Mouse (Mus musculus) cerebellum, adult 9-10 months (tissue): ENCODE results near the gene Kcnq1.

ENCODE experiments used
- DNase-seq: peaks from one replicate; pipeline ENCODE4 v3.0.0; 2022

Gene Kcnq1

DNA sequence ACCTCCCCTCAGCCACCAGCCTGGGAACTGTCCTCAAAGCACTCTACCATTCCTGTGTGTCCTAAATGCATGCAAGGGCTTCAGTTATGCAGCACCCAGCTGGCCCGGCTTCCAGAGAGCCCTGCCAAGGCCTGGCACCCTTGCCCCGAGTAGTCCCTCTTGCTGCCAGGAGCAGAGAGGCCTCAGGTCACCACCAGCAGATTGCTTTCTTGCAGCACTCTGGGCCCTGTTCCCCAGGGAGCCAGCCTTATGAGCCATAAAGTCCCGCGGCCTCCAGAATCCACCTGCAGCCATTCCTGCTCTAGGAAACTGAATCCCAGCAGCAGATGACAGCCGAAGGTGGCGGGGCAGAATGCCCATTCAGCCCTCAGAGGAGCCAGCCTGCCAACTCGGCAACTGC, 327.2 kb downstream of the Kcnq1 start:
- peak; percentile 66 for DNase-seq

DNA sequence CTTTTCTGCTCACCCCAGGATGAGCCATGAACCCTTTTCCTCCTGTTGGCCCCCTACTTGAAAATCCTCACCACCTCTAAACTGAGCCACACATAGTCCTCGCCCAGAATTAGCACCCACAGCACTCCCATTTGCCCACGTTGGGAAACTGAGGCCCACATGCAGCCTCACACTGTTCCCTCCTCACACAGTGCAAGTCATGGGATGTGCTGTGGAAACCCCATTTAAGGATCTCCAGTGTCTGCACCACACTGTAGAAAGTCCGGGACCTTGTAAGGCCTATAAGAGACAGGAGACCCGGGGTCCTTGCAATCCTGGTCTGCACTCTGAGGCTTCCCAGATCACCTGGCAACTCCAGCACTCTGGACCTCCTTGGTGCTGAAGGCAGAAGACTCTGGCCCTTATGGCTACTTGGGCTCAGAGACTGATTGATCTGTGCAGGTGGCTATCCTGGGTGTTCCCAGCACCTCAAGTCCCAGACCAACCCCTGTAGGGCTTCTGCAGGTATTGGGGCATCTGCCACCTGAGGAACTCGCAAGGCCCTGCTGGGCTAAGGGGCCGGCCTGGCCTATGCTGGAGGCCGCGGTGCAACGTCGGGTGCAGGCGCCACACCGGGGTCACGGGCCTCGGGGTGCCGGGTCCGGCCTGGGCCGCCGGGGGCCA, 331.2 kb downstream of the Kcnq1 start:
- DNase-seq, result no peak

DNA sequence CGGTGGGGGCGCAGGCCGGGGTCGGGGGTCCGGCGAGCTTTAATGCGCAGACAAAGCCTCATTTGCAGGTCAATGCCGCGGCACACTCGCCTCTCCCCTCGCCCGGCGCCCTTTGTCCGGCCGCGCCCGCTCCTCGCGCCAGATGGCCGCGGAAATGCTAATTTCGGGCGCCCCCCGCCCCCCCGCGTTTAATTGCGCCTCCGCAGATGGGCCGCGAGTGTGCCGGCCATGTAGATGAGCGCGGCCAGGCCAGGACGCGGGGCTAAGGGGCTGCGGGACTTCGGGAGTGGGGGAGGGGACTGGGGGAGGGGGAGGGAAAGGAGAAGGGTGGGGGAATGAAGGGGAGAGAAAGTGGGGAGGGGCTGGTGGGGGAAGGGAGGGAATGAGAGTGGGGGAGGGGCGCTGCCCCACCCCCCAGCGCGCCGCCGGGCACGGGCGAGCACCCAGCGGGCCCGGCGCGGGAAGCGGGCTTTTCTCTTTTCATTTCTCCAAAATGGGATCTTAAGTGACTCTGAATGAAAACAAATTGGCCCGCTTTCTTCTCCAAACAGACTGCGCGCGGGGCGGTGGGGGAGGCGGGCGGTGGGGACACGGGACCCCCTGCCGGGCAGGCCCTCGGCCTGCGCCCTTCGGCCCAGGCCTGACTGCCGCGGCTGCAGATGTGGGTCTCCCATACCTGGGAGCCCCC, 331.9 kb downstream of the Kcnq1 start:
- DNase-seq, result no peak

DNA sequence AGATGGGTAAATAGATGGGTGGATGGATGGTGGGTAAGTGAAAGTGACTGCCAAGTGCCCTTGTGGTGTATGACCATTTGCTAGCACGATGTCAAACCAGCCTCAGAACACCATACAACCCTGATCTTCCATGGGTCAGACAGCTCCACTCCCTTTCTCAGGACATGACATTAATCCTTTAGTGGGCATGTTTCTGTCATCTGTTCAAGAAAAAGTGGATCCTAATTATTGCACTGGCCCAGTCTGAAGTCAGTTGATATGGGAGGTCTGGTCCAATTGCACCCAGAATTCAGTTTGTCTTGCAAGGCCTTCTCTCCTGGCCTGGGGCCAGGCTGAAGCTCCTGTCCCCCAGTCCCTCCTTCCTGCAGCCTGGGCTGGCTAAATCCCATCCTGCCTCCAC, 332.8 kb downstream of the Kcnq1 start:
- DNase-seq, result no peak

DNA sequence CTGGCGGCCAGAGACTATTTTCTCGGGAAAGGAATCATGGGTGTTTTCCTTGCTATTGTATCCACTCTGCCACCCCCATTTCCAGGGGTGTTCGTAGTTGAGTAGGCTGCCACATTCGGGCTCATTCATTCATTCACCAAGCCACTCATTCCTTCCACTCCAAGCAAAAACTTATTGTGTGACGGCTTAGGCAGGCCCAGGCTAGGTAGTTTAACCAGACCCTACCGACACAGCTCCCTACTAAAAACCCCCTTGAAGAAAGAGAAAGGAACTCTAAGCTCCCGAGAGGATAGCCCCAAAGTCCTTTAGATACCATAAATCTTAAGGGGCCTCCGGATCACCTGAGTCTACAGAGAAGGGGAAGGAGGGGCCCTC, 338.4 kb downstream of the Kcnq1 start:
- DNase-seq, result no peak

DNA sequence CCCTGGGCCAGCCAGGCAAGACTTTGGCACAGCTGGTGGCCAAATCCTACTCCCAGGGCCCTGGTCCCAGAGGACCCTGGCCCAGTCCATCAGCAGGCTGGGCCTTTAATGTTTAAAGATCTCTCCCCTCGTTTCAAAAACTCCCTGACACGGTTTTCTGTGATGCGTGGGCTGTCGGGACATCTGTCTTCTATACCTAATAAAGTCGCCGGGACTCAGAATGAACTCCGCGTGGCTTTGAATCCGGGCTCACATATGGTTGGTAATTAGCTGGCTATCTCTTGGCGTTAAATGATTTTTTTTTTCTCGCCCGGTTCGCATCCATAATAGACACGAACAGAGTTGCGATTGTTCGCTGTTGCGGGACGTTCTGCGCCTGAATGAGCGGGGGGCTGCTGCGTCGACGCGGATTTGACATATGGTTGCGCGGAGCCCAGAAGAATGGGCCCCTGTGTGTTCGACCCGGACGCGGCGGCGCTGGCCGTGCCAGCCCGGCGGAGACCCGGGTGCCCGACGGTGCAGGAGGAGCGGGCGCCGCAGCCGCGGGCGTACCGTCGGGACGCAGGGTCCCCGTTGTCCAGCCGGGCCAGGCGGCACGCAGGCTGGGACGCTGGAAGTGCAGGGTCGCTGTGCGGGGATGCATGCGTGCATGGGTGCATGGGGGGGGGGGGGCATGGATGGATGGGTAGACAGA, 338.9 kb downstream of the Kcnq1 start:
- DNase-seq, result no peak

DNA sequence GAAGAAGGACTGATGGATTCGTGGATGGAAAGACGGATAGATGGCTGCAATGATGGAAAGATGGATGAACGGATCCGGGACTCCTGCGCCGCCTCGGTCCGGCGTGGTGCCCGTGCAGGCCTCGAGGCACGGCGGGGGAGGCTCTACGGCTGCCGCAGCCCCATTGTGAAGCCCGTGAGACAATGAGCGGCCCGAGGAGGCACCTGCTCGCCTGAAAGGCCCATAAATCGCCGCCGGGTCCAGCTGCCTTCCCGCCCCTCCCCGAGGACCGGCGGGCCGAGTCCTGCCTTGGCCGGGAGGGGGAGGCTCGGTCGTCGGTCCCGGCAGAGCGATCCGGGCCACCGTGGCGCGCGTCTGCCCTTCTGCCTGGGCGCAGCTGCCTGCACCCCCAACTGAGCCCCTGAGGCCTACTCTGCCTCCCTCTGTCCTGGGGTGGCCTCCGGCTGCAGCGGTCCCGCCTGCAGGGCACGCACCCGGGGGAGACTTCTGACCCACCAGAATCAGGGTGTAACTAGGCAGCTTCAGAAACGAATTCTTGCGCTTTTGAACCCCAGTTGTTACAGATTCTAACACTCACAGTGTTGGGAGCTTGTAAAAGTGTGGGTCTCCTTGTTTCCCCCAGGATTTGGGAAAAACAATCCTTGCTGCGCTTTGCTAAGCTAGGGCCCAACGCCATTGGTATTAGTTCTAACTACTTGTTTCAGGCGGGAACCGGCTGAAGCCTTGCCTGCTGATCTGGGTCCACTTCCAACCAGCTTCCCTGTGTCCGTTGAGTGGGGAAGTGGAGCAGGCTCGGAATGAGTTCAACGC, 339.7 kb downstream of the Kcnq1 start:
- DNase-seq, result no peak

DNA sequence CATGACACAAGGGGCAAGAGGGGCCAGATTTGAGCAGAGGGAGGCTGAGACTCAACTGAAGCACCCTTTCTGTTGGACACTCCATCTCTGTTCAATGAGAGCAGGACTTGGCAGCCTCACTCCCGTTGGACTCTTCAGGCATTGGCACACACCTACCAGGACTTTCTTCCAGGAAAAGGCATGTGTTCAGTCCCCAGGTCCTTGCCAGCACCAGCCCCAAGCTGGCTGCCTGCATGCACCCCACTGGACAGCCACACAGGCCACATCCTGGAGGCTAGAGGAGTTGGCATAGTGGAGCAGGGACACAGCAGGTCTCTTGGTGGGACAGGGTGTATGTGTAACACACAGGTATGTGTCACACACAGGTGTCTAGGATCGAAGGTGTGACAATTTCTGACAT, 341.0 kb downstream of the Kcnq1 start:
- peak; percentile 94 for DNase-seq

DNA sequence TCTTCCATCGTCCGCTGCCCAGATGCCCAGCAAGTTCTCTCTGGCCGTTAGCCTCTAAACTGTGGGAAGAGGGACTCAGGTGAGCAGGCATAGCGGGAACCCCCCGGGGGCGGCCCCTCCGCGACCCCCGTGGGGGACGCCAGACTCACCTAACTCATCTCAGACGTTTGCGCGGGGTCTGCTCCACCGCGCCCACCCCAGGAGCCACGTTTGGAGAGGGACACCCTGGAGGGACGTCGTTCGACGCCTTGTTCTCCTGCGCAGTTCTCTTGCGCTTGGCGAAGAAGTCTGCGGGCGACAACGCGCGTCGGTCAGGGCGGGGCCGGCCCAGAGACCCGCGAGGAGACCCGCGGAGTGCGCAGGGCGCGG, 352.8 kb downstream of the Kcnq1 start:
- DNase-seq, result no peak

DNA sequence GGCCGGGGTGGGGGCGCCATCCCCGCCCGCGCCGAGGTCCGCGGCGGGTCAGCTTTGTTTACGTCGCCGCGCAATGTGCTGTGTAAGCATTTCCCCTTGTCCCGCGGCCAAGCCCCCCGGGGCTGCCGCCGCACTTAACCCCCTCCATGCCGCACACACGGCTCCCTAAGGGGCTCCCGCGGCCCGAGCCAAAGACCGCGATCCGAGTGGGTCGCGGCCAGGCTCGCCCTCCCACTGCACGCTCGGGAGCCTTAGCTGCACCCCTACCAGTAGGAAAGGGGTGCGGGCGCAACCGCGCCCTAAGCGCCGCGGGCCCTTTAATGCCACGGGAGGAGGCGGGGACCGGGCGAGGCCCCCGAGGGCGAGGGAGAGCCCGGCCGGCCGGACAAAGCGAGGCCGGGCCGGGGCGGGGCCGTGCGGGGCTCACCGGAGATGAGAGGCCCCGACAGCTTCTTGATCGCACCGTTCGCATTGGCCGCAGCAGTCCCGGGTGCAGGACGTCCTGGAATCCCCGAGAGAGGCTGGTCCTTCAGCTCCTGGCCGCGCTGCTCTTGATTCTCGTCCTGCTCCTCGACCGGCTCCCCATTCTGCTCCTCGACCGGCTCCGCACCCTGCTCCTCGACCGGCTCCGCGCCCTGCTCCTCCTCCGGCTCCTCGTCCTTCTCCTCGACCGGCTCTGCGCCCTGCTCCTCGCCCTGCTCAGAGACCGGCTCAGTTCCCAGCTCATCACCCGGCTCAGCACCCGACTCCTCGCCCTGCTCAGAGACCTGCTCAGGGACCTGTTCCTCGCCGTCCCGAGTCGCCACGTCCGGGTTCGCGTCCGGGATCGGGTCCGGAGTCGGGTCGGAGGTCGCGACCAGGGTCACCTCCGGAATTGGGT, 353.4 kb downstream of the Kcnq1 start:
- no peak for DNase-seq

DNA sequence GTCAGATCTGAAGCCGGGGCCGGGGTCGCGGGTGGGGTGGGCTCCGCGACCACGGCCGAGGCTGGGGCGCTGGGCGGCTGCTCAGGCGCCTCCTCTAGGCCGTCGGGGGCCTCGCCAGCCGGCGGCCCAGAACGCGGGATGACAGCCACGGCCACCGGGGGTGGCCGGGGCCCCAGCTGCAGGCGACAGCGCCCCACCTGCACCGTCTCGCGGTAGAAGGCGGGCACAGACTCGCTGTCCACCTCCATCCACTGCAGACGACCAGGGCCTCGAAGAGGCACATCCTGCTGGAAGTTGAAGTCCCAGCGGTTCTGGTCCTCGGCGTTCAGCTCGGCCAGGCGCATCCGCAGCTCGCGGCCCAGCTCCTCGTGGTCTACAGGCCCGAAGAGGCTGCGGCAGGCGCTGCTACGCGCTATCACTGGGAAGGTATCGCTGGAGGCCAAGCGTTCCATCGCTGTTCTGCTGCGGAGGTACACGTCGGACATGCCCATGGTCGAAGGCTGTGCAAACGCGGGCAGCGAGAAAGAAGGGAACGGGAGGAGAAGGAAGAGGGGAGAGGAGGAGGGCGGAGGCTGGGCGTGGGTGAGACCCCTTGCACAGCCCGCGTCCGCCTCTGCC, 354.2 kb downstream of the Kcnq1 start:
- DNase-seq, result no peak

DNA sequence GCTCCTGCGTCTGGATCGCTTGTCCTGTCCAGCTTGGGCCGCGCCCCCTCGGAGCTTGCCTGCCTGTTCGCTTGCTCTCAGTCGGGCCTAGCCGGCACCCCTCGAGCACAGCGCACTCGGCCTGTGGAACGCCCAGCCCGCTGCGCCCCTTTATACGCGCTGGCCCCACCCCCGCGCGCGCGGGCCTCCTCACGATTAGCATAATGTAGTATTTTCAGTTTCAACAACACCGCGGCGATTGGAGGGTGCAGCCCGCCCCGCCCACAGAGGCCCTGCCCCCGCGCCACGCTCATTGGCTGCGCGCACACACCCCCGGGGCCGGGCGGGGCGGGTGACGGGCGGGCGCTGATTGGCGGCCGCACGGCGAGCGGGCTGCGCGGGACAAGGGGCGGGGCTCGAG, 354.7 kb downstream of the Kcnq1 start, which contains the start of gene Cdkn1c:
Gene Cdkn1c, minus strand, starts transcription at position 177 of the 400 bp plus-strand sequence.
- DNase-seq, result no peak

DNA sequence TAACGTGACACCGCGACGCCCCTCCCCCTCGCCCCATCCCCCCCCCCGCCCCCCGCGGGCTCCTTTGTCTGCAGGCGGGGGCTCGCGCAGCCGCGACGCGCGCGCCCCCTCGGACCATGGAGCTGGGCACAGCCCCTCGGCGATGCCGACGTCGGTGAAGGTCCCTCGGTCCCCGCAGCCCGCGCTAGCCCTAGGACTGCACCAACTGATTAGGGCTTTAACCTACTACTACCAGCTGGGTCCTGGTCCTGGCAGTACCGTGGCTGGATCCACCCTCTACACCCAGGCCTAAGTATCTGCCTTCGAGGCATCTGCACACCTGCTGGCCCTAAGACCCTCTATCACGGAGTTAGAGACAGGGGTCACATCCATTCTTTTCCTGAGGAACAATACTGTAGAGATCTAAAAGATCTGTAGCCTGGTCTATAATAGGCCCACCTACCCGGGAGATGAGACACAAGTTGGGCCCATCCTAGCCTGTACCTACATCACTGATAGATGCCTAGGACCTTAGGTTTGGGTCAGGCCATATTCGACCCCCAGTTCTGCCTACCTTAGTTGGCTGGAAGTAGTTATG, 355.2 kb downstream of the Kcnq1 start:
- no peak for DNase-seq

DNA sequence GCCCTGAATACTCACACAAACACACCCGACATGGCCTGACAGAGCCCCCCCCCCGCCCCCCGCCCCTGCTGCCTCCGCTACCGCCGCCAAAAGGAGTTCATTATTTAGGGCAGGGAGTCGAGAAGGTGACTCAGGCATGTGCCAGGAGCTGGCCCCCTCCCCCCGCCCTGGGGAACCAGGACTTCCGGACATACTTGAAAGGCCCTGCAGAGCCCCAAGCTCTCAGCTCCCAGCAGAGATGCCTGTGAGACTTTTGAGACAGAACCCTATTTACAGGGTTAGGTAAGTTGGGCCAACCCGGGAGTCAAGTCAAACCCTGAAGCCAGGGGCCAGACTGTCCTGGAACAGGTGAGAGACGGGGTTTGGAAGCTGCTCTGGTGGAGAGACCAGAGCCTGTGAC, 355.8 kb downstream of the Kcnq1 start:
- no peak for DNase-seq

DNA sequence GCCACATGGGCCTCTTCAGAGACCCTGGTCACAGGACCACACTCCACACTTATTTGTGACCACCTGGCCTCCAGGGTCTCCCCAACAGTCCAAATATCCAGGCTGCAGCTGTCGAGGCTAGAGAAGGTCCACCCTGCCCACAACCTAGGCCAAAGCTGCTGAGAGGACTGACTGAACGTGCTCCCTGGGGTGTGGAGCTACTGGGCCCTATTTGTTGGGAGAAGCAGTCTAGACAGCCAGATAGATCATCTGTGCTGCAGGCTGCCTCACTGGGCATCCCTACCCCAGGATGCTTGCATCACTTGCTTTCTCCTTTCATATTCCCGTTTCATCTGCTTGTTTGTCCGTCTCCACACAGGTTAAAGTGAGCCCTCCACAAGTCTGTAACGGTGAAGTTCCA, 356.4 kb downstream of the Kcnq1 start:
- no peak for DNase-seq

DNA sequence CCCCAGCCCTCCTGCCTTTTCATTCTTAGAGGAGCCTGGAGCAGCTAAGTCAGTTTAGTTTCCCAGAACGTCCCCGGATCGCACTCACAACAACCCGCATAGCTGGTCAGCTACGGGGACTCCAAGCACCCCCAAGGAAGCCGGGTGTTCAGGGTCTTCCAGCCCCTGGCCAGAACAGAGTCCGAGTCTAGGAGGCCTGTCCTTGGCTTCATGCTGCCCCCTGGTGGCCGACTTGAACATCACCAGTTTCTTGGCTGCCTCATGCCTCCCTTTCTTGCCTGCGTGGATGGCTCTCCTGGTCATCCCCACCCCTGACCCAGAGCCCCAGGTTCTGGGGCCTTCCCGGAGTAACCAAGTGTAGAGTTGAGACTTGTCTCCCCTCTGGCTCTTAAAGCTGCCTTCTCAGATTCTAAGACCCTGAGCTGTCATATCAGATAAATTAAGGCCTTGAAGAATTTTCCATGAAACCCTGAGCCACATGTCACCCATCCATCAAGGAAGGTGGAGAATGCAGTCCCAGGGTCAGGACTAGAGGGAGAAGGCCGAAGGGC, 357.8 kb downstream of the Kcnq1 start:
- peak; percentile 73 for DNase-seq

DNA sequence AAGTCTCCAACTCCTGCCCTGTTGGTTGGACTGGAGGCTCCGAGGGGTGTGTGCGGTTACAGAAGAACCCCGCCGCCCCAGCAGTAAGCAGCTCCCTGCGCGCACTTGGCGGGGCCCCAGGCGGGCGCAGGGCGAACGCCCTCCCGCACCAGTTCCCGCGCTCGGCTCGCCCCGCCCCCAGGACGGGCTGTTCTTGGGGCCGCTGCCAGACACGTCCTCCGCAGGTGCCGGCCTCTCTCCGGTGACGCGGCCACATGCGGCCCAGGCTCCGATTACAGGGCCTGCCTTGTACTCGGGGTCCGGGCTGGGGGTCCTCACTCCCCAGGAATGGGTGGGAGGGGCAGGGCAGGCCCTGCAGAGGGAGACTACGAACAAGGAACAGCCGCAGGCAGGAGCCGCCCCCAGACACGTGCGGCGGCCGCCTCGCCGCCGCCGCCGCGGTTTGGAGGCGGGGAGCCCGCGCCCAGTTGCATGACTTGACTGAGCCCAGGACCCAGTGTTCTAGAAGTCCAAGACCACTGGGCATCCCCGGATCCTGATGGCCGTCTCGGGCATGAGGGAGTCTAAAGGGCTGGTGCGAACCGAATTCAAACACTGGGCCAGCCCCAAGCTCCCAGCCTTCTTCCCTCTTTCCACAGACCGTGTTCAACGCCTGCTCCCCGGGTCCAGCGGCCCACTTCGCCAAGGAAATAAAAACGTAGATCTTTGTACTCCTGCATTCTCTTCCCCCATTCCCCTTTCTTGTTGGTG, 358.8 kb downstream of the Kcnq1 start:
- no peak for DNase-seq

DNA sequence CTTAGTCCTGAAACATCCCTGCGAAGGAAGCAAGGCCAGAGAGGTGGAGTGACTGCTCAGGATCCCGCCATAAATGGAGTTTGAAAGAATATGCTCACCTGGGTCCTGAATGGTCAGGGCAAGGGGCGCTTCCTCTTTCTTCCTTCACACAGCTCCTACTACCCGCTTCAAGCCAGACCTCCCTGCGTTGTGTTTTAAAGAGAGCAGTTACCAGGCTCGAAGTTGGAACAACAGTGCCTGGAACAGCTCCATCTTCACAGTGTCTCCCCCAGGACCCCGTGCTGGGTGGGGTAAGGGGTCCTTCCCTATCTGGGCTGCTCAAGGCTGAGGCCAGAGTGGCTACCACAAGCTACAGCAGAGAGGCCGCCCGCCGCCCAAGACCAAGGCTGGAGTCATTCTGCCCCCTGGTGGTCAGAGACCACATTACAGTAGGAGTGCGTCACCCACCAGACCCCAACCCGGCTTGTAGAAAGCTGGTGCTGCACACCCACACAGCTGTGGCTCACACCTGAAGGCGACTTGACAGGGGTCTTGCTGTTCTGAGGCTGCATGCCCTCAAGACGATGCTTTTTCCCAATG, 360.0 kb downstream of the Kcnq1 start:
- DNase-seq, result peak; percentile 67

DNA sequence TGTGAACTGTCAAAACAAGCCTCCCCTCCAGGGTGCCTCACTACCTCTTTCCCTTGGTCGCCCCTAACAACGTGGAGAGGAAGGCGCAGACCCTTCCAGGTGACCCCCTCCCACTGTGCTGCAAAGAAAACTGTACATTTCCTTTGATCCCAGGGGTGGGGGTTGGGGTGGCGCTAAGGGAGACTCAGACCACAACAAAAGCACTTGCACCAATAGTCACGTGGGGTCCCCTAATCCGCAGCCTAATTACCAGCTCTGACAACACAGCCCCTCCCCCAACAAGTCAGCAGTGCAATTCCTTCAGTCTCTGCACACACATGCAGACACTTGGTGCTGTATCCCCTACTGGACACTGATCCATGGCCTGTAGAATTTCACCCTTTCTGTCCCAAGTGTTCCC, 361.6 kb downstream of the Kcnq1 start:
- no peak for DNase-seq

DNA sequence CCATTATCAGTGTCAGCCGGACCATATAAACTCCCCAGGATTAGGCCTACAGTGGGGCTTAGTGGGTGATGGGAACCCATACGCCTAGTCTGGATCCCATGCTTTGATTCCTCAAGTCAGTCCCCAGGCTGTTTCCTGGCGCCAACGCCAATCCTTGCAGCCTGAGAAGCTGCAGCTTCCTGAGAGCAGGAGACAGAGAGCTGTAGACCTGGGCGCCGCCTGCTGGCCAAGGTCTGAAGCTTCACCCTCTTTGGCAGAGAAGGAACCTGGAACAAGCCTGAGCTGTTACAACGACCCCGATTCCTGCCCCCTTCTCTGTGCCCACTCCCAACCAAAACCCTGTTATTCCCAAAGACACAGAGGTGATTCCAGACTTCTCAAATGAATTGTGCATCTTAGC, 363.8 kb downstream of the Kcnq1 start:
- peak; percentile 60 for DNase-seq
